Mouse (Mus musculus) frontal cortex, adult 2 months (tissue): Measurements from ENCODE around the gene Batf3. TPM values are rescaled to one million over a fixed set of nuclear protein-coding genes. Genes with fewer than 3 reads are reported as not detected.

Source experiments
- DNase-seq, 2 experiments: peaks; one replicate each; pipeline ENCODE4 v3.0.0; 2022; ENCODE audit warnings: low spot score in 1 of 2; ENCODE audit errors: extremely low spot score in 1 of 2
- polyA plus RNA-seq: library from polyadenylated mRNA; depleted of rRNA; stranded (reverse); fragments of >200 nt; gene quantifications from 2 replicates; pipeline ENCODE4 v1.2.3, GENCODE M21; 2012; rRNA removed

Gene Batf3
- polyA plus RNA-seq = 2.3 and 4.3 TPM in 2 replicates

- DNase-seq = no peak
Measured at GRCm38 (mm10) chr1:191097802-191098747, at the start of gene Batf3. Gene Batf3, plus strand, starts transcription at chr1:191097847.

- DNase-seq = no peak
Measured at GRCm38 (mm10) chr1:191053555-191053954, 44.1 kb upstream of the Batf3 start.

- no peak for DNase-seq
Measured at GRCm38 (mm10) chr1:191054870-191055532, 42.6 kb upstream of the Batf3 start.

GRCm38 (mm10) chr1:191055533-191055873 is 42.1 kb upstream of the Batf3 start:
- no peak for DNase-seq

GRCm38 (mm10) chr1:191057461-191057860 is 40.2 kb upstream of the Batf3 start:
- no peak for DNase-seq

GRCm38 (mm10) chr1:191062241-191062780 is 35.3 kb upstream of the Batf3 start:
- peak in 1 of 2 experiments; percentile 12 for DNase-seq

GRCm38 (mm10) chr1:191062781-191063485 is 34.7 kb upstream of the Batf3 start, which contains the start of the genes Tatdn3 and Nsl1:
Gene Tatdn3, minus strand, starts transcription at chr1:191062932.
Gene Nsl1, plus strand, starts transcription at chr1:191063012.
- DNase-seq = peak; percentile 59 to 96

GRCm38 (mm10) chr1:191063700-191064099 is 33.9 kb upstream of the Batf3 start:
- no peak for DNase-seq

GRCm38 (mm10) chr1:191064535-191064934 is 33.1 kb upstream of the Batf3 start:
- DNase-seq = no peak

GRCm38 (mm10) chr1:191065188-191065587 is 32.5 kb upstream of the Batf3 start:
- no peak for DNase-seq

- no peak for DNase-seq
Measured at GRCm38 (mm10) chr1:191068377-191068776, 29.3 kb upstream of the Batf3 start.

- no peak for DNase-seq
Measured at GRCm38 (mm10) chr1:191070259-191070658, 27.4 kb upstream of the Batf3 start.

GRCm38 (mm10) chr1:191071613-191072012 is 26.0 kb upstream of the Batf3 start:
- no peak for DNase-seq

GRCm38 (mm10) chr1:191072329-191072913 is 25.2 kb upstream of the Batf3 start:
- no peak for DNase-seq

- DNase-seq = peak in 1 of 2 experiments; percentile 50
Measured at GRCm38 (mm10) chr1:191073001-191073400, 24.6 kb upstream of the Batf3 start.

- DNase-seq = no peak
Measured at GRCm38 (mm10) chr1:191073486-191073885, 24.2 kb upstream of the Batf3 start.

- DNase-seq = peak in 1 of 2 experiments; percentile 71
Measured at GRCm38 (mm10) chr1:191075199-191075883, 22.3 kb upstream of the Batf3 start.

- DNase-seq = no peak
Measured at GRCm38 (mm10) chr1:191083230-191083629, 14.4 kb upstream of the Batf3 start.

GRCm38 (mm10) chr1:191084951-191085559 is 12.6 kb upstream of the Batf3 start:
- peak in 1 of 2 experiments; percentile 61 for DNase-seq
